Mouse (Mus musculus): Measurements from ENCODE around the gene Olfr740.

Olfr740 gene

GRCm38 (mm10) chr14:50445245-50445644 is at the start of gene Olfr740:
Gene Olfr740 (plus strand): TSS chr14:50445545.
- DNase-seq (ENCODE audit: low spot score), result no peak

DNA sequence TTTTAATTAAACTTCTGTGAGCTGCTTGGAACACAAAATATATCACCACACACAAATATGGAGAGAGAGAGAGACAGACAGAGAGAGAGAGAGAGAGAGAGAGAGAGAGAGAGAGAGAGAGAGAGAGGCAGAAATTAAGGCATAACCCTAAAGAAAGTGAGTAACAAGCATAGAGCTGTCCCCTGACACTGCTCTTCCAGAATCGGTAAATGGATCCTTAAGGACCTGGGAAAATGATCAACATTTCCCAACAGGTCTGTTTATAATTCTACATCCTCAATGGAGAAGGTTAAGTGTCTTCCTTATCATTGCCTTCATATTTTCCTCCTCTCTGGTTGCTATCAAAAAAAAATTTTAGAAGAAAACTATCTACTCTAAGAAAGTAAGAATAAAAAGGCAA is 38.1 kb upstream of the Olfr740 start, which contains the start of gene Olfr738:
Gene Olfr738 (plus strand): TSS at position 301 of the 400 bp plus-strand sequence.
- DNase-seq (ENCODE audit: low spot score), result no peak

DNA sequence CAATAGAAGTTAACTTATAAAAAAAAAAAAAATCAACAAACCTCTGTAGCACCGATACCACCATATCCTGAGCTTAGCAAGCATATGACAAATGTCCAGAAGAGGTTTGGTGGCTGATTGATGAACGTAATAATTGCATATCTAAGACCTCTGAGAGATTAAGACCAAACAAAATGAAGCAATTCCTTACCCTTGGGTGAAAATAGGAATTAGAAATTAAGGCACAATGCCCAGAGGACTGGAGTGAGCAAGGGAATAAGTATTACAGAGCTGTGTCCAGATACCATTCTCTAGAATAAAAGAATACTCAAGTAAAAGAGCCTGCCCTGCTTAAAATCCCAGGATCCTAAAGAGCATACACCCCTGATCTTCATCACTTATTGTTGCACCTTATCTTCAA is 27.0 kb upstream of the Olfr740 start, which contains the start of gene Olfr739:
Gene Olfr739 (plus strand): TSS at position 301 of the 400 bp plus-strand sequence.
- no peak for DNase-seq (ENCODE audit: low spot score)

DNA sequence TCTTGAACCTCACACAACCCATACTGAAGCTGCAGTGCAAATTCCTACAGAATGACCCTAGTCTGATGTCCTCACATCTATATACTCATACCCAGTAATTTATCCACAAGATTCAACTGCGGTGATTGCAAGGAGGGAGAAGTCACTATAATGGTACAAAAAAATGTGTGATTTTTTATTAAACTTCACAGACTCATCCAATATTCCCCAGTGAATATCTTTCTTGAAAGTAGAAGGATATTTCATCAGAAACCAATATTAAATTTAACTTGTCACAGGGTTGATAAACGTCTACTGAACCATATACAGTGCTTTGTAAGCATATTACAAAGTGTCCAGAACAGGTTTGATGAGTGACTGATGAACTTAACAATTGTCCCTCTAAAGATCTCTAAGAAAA is 27.1 kb downstream of the Olfr740 start, which contains the start of gene Olfr741:
Gene Olfr741 (plus strand): TSS at position 301 of the 400 bp plus-strand sequence.
- no peak for DNase-seq (ENCODE audit: low spot score)

GRCm38 (mm10) chr14:50478406-50478805 is 33.1 kb downstream of the Olfr740 start:
- no peak for DNase-seq (ENCODE audit: low spot score)

DNA sequence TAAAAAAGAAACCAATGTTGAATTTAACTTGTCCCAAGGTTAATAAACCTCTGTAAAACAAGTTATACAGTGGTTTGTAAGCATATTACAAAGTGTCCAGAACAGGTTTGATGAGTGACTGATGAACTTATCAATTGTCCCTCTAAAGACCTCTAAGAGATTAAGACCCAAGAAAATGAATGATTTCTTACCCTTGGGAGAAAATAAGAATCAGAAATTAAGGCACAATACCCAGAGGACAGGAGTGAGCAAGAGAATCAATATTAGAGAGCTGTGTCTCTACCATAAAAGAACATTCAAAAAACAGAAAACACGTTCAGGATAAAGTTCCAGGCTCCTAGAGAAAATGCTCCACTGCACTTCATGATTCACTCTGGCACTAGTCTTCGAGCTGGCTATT is 58.0 kb downstream of the Olfr740 start, which contains the start of gene Olfr742:
Gene Olfr742 (plus strand): TSS at position 301 of the 400 bp plus-strand sequence.
- DNase-seq (ENCODE audit: low spot score), result no peak
